Comparison of ENCODE assay signal across 8 mouse cellular contexts in the genomic region with DNA sequence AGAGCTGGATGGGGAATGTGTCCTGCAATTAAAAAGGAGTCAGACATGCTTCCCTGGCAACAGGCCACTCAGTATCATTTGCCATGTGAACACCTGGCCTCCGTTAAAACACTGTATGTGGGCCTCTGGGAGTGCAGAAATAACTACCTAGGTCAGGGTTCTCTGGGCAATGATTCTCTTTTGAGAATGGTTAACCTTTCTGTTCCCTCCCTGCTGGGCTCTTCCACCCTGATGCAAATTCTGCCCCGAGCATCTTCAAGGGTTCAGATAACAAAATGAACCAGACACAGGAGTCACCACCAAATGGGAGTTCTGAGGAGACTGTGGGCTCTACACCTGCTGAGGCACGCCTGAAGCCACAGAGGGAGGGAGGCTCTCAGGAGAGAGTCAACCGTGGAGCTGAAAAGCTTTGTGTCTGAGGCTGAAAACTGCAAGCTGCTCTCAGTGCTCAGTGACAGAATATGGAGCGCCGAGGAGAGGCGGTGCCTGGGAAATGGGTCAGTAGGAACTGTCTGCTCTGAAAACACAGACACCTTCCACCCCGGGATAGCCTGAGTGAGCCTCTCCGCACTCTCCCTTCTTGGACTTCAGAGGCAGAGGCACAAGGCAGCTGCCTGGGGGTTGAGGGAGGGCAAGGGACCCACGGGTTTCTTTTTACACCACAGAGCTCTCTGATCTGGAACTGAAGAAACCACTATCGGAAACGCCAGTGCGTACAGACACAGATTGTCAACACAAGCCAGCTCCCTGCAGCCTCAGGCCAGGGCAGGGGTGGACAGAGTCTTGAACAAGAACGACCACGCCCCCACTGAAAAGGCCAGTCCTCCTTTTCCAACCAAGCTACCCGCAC. TPM values are rescaled to one million over a fixed set of nuclear protein-coding genes. Genes with fewer than 3 reads are reported as not detected.
DNase-seq lines count a peak whose midpoint lies in the region; ATAC-seq and TF ChIP-seq lines count a peak whose summit lies in the region.

No protein-coding gene starts in this region.

- peak; percentile 23 for DNase-seq in embryonic facial prominence, embryonic 11.5 days (ENCODE audit: low spot score)
- peak; percentile 63 for DNase-seq in kidney, postnatal 14 days
- DNase-seq in splenic B cell, adult 2 months (ENCODE audit: low read depth, low spot score): peak; percentile 84
- DNase-seq in right cerebral cortex, postnatal 36 days (ENCODE audit: low spot score in 2 of 2): no peak
- no peak for DNase-seq in adrenal gland, postnatal 4 days (ENCODE audit: low spot score in 2 of 2)
- no peak for DNase-seq in liver, embryonic 11.5 days (ENCODE audit: low spot score)

- H3K27ac ChIP-seq in intestine, postnatal 0 days (ENCODE audit: low read depth, low read length): no peak overlapping the region
- no peak overlapping the region for H3K27ac ChIP-seq in intestine, embryonic 16.5 days (ENCODE audit: low read length)
- H3K27ac ChIP-seq in embryonic facial prominence, embryonic 11.5 days (replicated peaks; ENCODE audit: low read depth, low read length): no peak overlapping the region
- no peak overlapping the region for H3K27ac ChIP-seq in liver, embryonic 11.5 days (ENCODE audit: low read depth, low read length)

- H3K36me3 ChIP-seq in intestine, postnatal 0 days (ENCODE audit: control insufficient read depth, insufficient read depth): no peaks in the 10 kb centered on the region
- H3K36me3 ChIP-seq in intestine, embryonic 16.5 days (ENCODE audit: control insufficient read depth, insufficient read depth, low read length): no peaks in the 10 kb centered on the region
- H3K36me3 ChIP-seq in embryonic facial prominence, embryonic 11.5 days (replicated peaks; ENCODE audit: control insufficient read depth, insufficient read depth, low read depth, low read length): no peaks in the 10 kb centered on the region
- H3K36me3 ChIP-seq in splenic B cell, adult 2 months (ENCODE audit: control insufficient read depth, insufficient read depth, low read length, poor library complexity, severe bottlenecking): no peaks in the 10 kb centered on the region
- no peaks in the 10 kb centered on the region for H3K36me3 ChIP-seq in liver, embryonic 11.5 days (ENCODE audit: control insufficient read depth, insufficient read depth, low read length)

- H3K9me3 ChIP-seq in intestine, postnatal 0 days (ENCODE audit: control insufficient read depth): no peaks in the 10 kb centered on the region
- H3K9me3 ChIP-seq in intestine, embryonic 16.5 days (ENCODE audit: control insufficient read depth, low read length): no peaks in the 10 kb centered on the region
- no peaks in the 10 kb centered on the region for H3K9me3 ChIP-seq in embryonic facial prominence, embryonic 11.5 days (replicated peaks; ENCODE audit: control insufficient read depth, low read length)
- H3K9me3 ChIP-seq in liver, embryonic 11.5 days (ENCODE audit: control insufficient read depth, low read length): no peaks in the 10 kb centered on the region

- no peak overlapping the region for H3K9ac ChIP-seq in intestine, postnatal 0 days (ENCODE audit: low read depth, low read length)
- H3K9ac ChIP-seq in intestine, embryonic 16.5 days (ENCODE audit: low read depth, low read length): no peak overlapping the region
- H3K9ac ChIP-seq in embryonic facial prominence, embryonic 11.5 days (replicated peaks; ENCODE audit: low read length): no peak overlapping the region; the same call in 1 of the 2 replicates
- H3K9ac ChIP-seq in liver, embryonic 11.5 days (ENCODE audit: low read depth, low read length): no peak overlapping the region

- no peak overlapping the region for H3K4me2 ChIP-seq in intestine, postnatal 0 days (replicated peaks; ENCODE audit: low read depth)
- no peak overlapping the region for H3K4me2 ChIP-seq in intestine, embryonic 16.5 days (ENCODE audit: low read depth, low read length)
- H3K4me2 ChIP-seq in embryonic facial prominence, embryonic 11.5 days (ENCODE audit: low read depth, low read length): no peak overlapping the region
- H3K4me2 ChIP-seq in liver, embryonic 11.5 days: no peak overlapping the region

- H3K4me1 ChIP-seq in intestine, postnatal 0 days (replicated peaks; ENCODE audit: control insufficient read depth, insufficient read depth, low read length): peaks cover 12% of the 10 kb centered on the region
- no peaks in the 10 kb centered on the region for H3K4me1 ChIP-seq in intestine, embryonic 16.5 days (ENCODE audit: control insufficient read depth, insufficient read depth, low read length)
- peaks cover 3% of the 10 kb centered on the region for H3K4me1 ChIP-seq in embryonic facial prominence, embryonic 11.5 days (ENCODE audit: control insufficient read depth, insufficient read depth, low read length)
- H3K4me1 ChIP-seq in liver, embryonic 11.5 days (replicated peaks; ENCODE audit: control insufficient read depth, insufficient read depth, low read length): peaks cover 11% of the 10 kb centered on the region

- TF ChIP-seq CTCF in intestine, postnatal 0 days (IDR thresholded peaks at IDR 0.05; ENCODE audit: low read depth): no peak

- ATAC-seq in intestine, postnatal 0 days: 0 out of 2 replicates have a peak, but pooled peaks have one; percentile 27
- no peak for ATAC-seq in intestine, embryonic 16.5 days
- ATAC-seq in embryonic facial prominence, embryonic 11.5 days (replicated peaks; ENCODE audit: insufficient number of reproducible peaks, low FRiP score, low TSS enrichment, low read depth): no peak
- ATAC-seq in liver, embryonic 11.5 days (replicated peaks; ENCODE audit: low FRiP score): no peak

- no peak overlapping the region for H3K4me3 ChIP-seq in intestine, postnatal 0 days (ENCODE audit: low read depth, low read length)
- H3K4me3 ChIP-seq in intestine, embryonic 16.5 days (ENCODE audit: low read length): no peak overlapping the region
- H3K4me3 ChIP-seq in embryonic facial prominence, embryonic 11.5 days (ENCODE audit: low read depth, low read length): no peak overlapping the region
- no peak overlapping the region for H3K4me3 ChIP-seq in liver, embryonic 11.5 days (ENCODE audit: low read depth, low read length)

- 46% methylated on average over 16 of the region's 16 CpGs for WGBS in intestine, postnatal 0 days
- 42% methylated on average over 16 of the region's 16 CpGs for WGBS in intestine, embryonic 16.5 days
- WGBS in embryonic facial prominence, embryonic 11.5 days: 24% methylated on average over 16 of the region's 16 CpGs
- WGBS in liver, embryonic 11.5 days: 39% methylated on average over 16 of the region's 16 CpGs

- no peaks in the 10 kb centered on the region for H3K27me3 ChIP-seq in intestine, postnatal 0 days (replicated peaks; ENCODE audit: control insufficient read depth, insufficient read depth, low read length)
- no peaks in the 10 kb centered on the region for H3K27me3 ChIP-seq in intestine, embryonic 16.5 days (replicated peaks; ENCODE audit: control insufficient read depth, insufficient read depth, low read length)
- H3K27me3 ChIP-seq in embryonic facial prominence, embryonic 11.5 days (ENCODE audit: control insufficient read depth, insufficient read depth, low read length): no peaks in the 10 kb centered on the region
- H3K27me3 ChIP-seq in splenic B cell, adult 2 months (ENCODE audit: control insufficient read depth, insufficient read depth, low read length, poor library complexity, severe bottlenecking): no peaks in the 10 kb centered on the region
- H3K27me3 ChIP-seq in liver, embryonic 11.5 days (replicated peaks; ENCODE audit: control insufficient read depth, insufficient read depth, low read length): no peaks in the 10 kb centered on the region

RNA-seq across cellular contexts. Expression of a gene that starts 12.6 kb away (rescaled TPM):
- 4.1 and 4.2 TPM in 2 replicates for polyA plus RNA-seq in intestine, postnatal 0 days (2015; fragmentation: Nextera tagmentation; extraction: Ambion mirVana)
- polyA plus RNA-seq in intestine, embryonic 16.5 days (2015; fragmentation: Nextera tagmentation; extraction: Ambion mirVana): 7.9 and 8.0 TPM in 2 replicates
- 16.3 and 17.6 TPM in 2 replicates for polyA plus RNA-seq in embryonic facial prominence, embryonic 11.5 days (2014; fragmentation: Nextera tagmentation; extraction: Ambion mirVana)
- total RNA-seq in adrenal gland, postnatal 4 days (2021): 10 to 100 TPM; 26.3 to 26.8 TPM
- 8.4 and 8.5 TPM in 2 replicates for polyA plus RNA-seq in liver, embryonic 11.5 days (2014; fragmentation: Nextera tagmentation; extraction: Ambion mirVana)

RNA-seq across cellular contexts. Expression of a gene that starts 40.9 kb away (rescaled TPM):
- 15.3 and 16.7 TPM in 2 replicates for polyA plus RNA-seq in intestine, postnatal 0 days (2015; fragmentation: Nextera tagmentation; extraction: Ambion mirVana)
- polyA plus RNA-seq in intestine, embryonic 16.5 days (2015; fragmentation: Nextera tagmentation; extraction: Ambion mirVana): 12.5 and 13.7 TPM in 2 replicates
- polyA plus RNA-seq in embryonic facial prominence, embryonic 11.5 days (2014; fragmentation: Nextera tagmentation; extraction: Ambion mirVana): 6.2 and 7.6 TPM in 2 replicates
- total RNA-seq in adrenal gland, postnatal 4 days (2021): 10 to 100 TPM; 32.3 TPM
- 10.8 and 11.7 TPM in 2 replicates for polyA plus RNA-seq in liver, embryonic 11.5 days (2014; fragmentation: Nextera tagmentation; extraction: Ambion mirVana)

Comparison
In these comparisons a context has a peak if more than half of its experiments do, and no peak if none do; other contexts are left out.
1. DNase-seq: peak in embryonic facial prominence, embryonic 11.5 days (single experiment), kidney, postnatal 14 days (single experiment) and splenic B cell, adult 2 months (single experiment); none in right cerebral cortex, postnatal 36 days (0 of 2), adrenal gland, postnatal 4 days (0 of 2) and liver, embryonic 11.5 days (single experiment).